Mouse (Mus musculus) stomach, embryonic 16.5 days (tissue): Measurements from ENCODE around the gene Ralb. TPM values are rescaled to one million over a fixed set of nuclear protein-coding genes. Genes with fewer than 3 reads are reported as not detected.
A peak's percentile ranks its signal among the peaks of the same experiment; 100 is the strongest.

Experiments used
- ATAC-seq: fragments of 200-750 bp; cut with Nextera tagmentation; 2 replicates; pipeline ENCODE4 v1.8.0; 2017; ENCODE audit warnings: moderate number of reproducible peaks, moderate TSS enrichment; ENCODE audit not compliant: insufficient read depth, low FRiP score
- H3K27ac ChIP-seq: fragments of 300-500 bp; sonication (generic); 2 replicates; pipeline ENCODE4 v1.5.1; 2014; ENCODE audit warnings: low read length
- H3K27me3 ChIP-seq: fragments of 300-500 bp; sonication (generic); 2 replicates; pipeline ENCODE4 v1.6.1; 2014; ENCODE audit warnings: low read length, control low read depth, mixed read lengths; ENCODE audit not compliant: control insufficient read depth, insufficient read depth
- H3K36me3 ChIP-seq: fragments of 300-500 bp; sonication (generic); 2 replicates; pipeline ENCODE4 v1.6.1; 2014; ENCODE audit warnings: low read length; ENCODE audit not compliant: control insufficient read depth, insufficient read depth
- H3K4me1 ChIP-seq: fragments of 300-500 bp; sonication (generic); 2 replicates; pipeline ENCODE4 v1.6.1; 2014; ENCODE audit warnings: low read length, control low read depth, mixed read lengths; ENCODE audit not compliant: control insufficient read depth, insufficient read depth
- H3K4me2 ChIP-seq: fragments of 300-500 bp; sonication (generic); 2 replicates; pipeline ENCODE4 v1.6.1; 2014; ENCODE audit warnings: low read depth, low read length, mixed read lengths
- H3K4me3 ChIP-seq: fragments of 300-500 bp; sonication (generic); replicated peaks from 2 replicates; pipeline ENCODE4 v1.5.1; 2014; ENCODE audit warnings: mild to moderate bottlenecking, low read length
- H3K9ac ChIP-seq: fragments of 300-500 bp; sonication (generic); 2 replicates; pipeline ENCODE4 v1.6.1; 2014; ENCODE audit warnings: low read length
- H3K9me3 ChIP-seq: fragments of 300-500 bp; sonication (generic); replicated peaks from 2 replicates; pipeline ENCODE4 v1.6.1; 2016; ENCODE audit warnings: low read length, control low read depth; ENCODE audit not compliant: control insufficient read depth
- WGBS: fragments of 180-500 bp; shearing (Covaris S2); extraction: QIAGEN DNeasy Blood & Tissue Kit; methylation state at CpG from one replicate; pipeline ENCODE4 v1.1.7; 2014; 5-methylcytosine and 5-hydroxymethylcytosine counted together
- polyA plus RNA-seq: library from polyadenylated mRNA; unstranded; fragments of >200 nt; fragmentation: Nextera tagmentation; extraction: Ambion mirVana; gene quantifications from 2 replicates; pipeline ENCODE4 v1.2.1, GENCODE M21; 2015

Gene Ralb
- polyA plus RNA-seq, 1 experiment from 2014 or later: 157 TPM

DNA sequence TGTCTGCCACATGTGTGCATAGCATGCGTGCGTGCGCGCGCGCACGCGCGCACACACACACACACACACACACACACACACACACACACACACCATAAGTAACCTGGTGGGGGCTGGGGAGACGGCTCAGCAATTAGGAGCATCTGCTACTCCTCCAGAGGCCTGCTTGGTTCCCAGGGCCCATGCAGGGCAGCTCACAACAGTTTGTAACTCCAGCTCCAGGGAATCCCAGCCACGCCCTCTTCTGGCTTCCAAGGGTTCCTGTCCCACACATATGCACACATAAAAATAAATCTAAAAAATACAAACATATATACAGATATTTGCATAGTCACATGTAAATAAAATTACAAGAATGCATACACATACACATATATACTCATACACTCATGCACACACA is 1.9 kb downstream of the Ralb start:
- H3K4me1 ChIP-seq: peaks cover 20% of the 10 kb centered on the region
- no peak for ATAC-seq
- H3K9me3 ChIP-seq: 0 out of 2 replicates have a peak, but pooled peaks cover 3% of the 10 kb centered on the region
- no peak overlapping the region for H3K27ac ChIP-seq
- peak overlapping the region; percentile 80 for H3K4me2 ChIP-seq
- H3K4me3 ChIP-seq: peak overlapping the region; percentile 70
- no peaks in the 10 kb centered on the region for H3K27me3 ChIP-seq
- 88% methylated on average over 11 of the region's 11 CpGs for WGBS
- H3K9ac ChIP-seq: peak overlapping the region; percentile 86
- 0 out of 2 replicates have a peak, but pooled peaks cover 5% of the 10 kb centered on the region for H3K36me3 ChIP-seq

DNA sequence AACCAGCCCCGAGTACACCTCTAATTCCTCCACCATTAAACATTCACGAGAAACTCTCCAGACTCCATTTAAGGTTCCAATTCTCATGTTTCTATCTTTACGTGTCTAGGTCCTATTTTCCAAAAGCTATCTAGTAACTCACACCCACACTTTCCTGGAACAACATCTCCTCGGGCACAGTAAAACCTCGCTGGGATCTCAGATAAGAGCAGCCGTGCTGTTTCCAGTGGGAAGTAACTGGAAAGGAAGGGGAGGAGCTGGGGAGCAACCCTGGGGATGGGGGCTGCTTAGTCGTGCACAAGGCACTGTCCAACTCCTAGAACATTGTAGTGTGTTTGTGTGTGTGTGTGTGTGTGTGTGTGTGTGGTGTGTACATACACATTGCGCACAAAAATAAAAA is 2.7 kb downstream of the Ralb start:
- H3K4me1 ChIP-seq: peaks cover 25% of the 10 kb centered on the region
- H3K4me3 ChIP-seq: no peak overlapping the region
- ATAC-seq: no peak
- H3K27ac ChIP-seq: no peak overlapping the region
- H3K9ac ChIP-seq: no peak overlapping the region
- H3K9me3 ChIP-seq: 0 out of 2 replicates have a peak, but pooled peaks cover 3% of the 10 kb centered on the region
- WGBS: 68% methylated on average over 8 of the region's 8 CpGs
- no peaks in the 10 kb centered on the region for H3K27me3 ChIP-seq
- H3K36me3 ChIP-seq: 0 out of 2 replicates have a peak, but pooled peaks cover 5% of the 10 kb centered on the region
- no peak overlapping the region for H3K4me2 ChIP-seq

DNA sequence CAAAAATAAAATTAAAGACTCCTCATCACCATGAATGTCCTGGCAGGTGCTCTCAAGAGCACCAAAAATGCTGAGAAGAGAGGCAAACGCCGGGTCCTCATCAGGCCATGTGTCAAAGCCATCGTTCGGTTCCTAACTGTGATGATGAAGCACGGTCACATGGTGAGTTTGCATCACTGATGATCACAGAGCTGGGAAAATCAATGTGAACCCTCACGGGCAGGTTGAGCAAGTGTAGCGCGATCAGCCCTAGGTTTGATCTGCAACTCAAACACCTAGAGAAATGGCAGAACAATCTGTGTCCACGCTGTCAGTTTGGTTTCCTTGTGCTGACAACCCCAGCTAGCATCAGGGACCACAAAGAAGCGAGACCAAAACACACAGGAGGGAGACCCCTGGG is 5.1 kb downstream of the Ralb start:
- no peak for ATAC-seq
- no peak overlapping the region for H3K4me3 ChIP-seq
- H3K9ac ChIP-seq: no peak overlapping the region
- H3K27me3 ChIP-seq: no peaks in the 10 kb centered on the region
- WGBS: 88% methylated on average over 10 of the region's 10 CpGs
- H3K36me3 ChIP-seq: 0 out of 2 replicates have a peak, but pooled peaks cover 5% of the 10 kb centered on the region
- peaks cover 18% of the 10 kb centered on the region for H3K4me1 ChIP-seq
- no peak overlapping the region for H3K4me2 ChIP-seq
- H3K9me3 ChIP-seq: 0 out of 2 replicates have a peak, but pooled peaks cover 3% of the 10 kb centered on the region
- no peak overlapping the region for H3K27ac ChIP-seq

DNA sequence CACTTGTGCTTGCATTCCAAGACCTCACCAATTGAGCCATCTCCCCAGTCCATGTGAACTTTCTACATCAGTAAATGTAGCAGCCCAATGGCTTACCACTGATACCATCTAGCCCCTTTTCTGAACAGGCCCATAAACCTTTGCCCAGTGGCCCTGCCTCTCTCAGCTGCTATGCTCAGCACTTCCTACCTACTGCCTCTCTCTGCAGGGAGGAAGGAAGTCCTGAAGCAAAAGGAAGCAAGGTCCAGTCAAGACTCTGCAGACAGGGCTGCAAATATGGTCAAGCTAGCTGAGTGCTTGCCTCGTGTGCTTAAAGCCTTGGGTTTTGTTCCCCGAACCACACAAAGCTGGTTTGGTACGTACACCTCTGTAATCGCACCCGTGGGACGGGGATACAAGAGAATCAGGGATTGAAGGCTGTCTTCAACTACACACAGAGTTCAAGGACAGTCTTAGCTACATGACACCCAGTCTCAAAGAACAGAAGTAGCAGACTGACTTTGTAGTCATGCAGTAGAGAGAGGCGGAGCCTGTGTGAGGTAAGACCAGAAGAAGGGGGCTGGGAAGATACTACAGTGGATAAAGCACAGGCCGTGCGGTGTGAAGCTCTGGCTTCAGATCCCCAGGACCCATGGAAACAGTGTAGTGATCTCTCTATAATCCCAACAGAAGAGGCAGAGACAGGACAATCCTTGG is 5.9 kb downstream of the Ralb start:
- H3K27me3 ChIP-seq: no peaks in the 10 kb centered on the region
- 0 out of 2 replicates have a peak overlapping the region, but pooled peaks have one; percentile 25 for H3K27ac ChIP-seq
- 0 out of 2 replicates have a peak, but pooled peaks cover 5% of the 10 kb centered on the region for H3K36me3 ChIP-seq
- no peak for ATAC-seq
- peaks cover 18% of the 10 kb centered on the region for H3K4me1 ChIP-seq
- H3K4me3 ChIP-seq: no peak overlapping the region
- 0 out of 2 replicates have a peak, but pooled peaks cover 3% of the 10 kb centered on the region for H3K9me3 ChIP-seq
- H3K4me2 ChIP-seq: no peak overlapping the region
- WGBS: 86% methylated on average over 9 of the region's 9 CpGs
- no peak overlapping the region for H3K9ac ChIP-seq

DNA sequence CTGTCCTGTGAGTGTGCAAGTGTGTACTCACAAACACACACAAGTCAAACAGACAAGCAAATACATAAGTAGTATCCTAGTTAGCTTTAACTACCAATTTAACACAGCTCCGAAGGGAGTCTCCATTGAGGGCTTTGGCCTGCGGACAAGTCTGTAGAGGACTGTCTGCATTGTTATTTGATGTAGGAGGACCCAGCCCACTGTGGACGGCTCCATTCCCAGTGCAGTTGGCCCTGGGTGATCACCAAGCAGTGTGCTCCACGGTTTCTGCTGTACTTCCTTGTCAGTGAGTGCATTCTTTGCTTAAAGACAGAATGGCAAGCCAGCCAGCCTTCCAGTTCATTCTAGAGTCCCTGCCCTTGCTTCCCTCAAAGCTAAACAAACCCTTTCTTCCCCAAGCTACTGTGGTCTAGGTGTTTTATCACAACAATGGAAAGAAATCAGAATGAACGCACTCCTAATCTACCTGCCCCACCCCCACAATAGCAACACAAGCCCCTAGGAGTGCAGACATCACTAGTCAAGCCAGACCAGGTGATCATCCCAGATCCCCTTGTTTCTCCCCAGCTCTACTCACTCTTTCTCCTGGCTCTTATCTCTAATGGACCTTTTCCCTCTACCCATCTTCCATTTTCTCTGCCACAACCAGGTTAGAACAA is 7.1 kb downstream of the Ralb start:
- no peaks in the 10 kb centered on the region for H3K27me3 ChIP-seq
- H3K27ac ChIP-seq: 0 out of 2 replicates have a peak overlapping the region, but pooled peaks have one; percentile 4
- H3K4me2 ChIP-seq: no peak overlapping the region
- H3K4me1 ChIP-seq: peaks cover 9% of the 10 kb centered on the region
- 0 out of 2 replicates have a peak, but pooled peaks cover 3% of the 10 kb centered on the region for H3K9me3 ChIP-seq
- no peak overlapping the region for H3K4me3 ChIP-seq
- H3K9ac ChIP-seq: no peak overlapping the region
- ATAC-seq: no peak
- 0 out of 2 replicates have a peak, but pooled peaks cover 5% of the 10 kb centered on the region for H3K36me3 ChIP-seq
- 72% methylated on average over 5 of the region's 5 CpGs for WGBS

DNA sequence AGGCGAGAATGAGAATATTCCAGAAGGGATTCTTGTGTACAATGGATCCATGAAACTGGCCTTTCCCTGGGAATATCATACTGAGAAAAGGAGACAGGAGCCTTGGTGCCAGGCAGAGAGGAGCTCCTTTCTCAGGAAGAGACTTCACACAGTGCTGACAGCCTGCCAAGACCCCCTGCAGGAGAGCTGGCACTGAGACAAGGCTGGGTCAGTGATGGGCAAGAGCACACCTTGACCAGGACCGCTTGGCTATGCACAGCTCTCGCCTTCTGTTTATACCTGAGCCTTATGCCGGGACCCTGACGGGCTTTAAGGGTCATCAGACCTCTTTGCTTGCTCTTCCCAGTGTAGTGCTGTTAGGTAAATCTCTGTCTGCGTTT is 9.2 kb downstream of the Ralb start:
- no peaks in the 10 kb centered on the region for H3K36me3 ChIP-seq
- peaks cover 15% of the 10 kb centered on the region for H3K4me1 ChIP-seq
- no peak for ATAC-seq

DNA sequence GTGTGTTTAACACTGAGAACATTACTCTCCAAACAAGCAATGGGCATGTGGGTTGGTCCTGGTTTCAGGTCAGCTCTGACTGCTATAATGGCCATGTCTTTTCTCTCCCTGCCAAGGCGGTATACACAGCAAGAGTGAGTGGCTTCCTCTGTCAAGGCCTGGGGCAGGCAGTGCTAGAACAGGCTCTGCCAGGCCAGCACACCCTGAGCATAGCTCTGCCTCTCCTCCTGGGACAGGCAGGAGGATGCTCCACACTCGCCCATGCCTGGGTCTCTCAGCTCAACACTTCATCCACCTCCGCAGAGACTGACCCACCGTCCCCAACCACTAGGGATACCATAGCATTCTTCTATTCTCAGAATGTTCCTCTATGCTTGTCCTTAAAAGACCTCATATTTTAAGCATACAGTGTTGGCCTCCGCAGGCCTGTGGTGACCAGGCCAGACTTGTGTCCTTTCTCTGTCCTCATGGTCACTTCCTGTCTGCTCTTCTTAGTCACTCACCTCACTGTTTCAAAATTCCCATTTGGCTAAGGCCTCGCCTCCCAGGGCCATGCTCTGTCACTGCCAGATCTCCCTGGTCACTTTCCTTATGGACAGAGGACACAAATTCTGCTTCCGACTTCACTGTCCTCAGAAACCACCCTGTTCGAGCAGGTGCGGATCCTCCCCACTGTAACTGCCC is 9.7 kb downstream of the Ralb start:
- ATAC-seq: no peak
- H3K9ac ChIP-seq: no peak overlapping the region
- H3K27me3 ChIP-seq: no peaks in the 10 kb centered on the region
- no peak overlapping the region for H3K4me3 ChIP-seq
- 90% methylated on average over 9 of the region's 9 CpGs for WGBS
- peaks cover 15% of the 10 kb centered on the region for H3K4me1 ChIP-seq
- no peaks in the 10 kb centered on the region for H3K9me3 ChIP-seq
- no peak overlapping the region for H3K4me2 ChIP-seq
- H3K27ac ChIP-seq: no peak overlapping the region
- no peaks in the 10 kb centered on the region for H3K36me3 ChIP-seq

More for the DNA sequence above, 9.2 kb downstream of the Ralb start:
- WGBS: 85% methylated on average over 6 of the region's 6 CpGs
- H3K27ac ChIP-seq: no peak overlapping the region
- no peaks in the 10 kb centered on the region for H3K27me3 ChIP-seq
- H3K9ac ChIP-seq: no peak overlapping the region
- H3K4me2 ChIP-seq: no peak overlapping the region
- no peak overlapping the region for H3K4me3 ChIP-seq
- no peaks in the 10 kb centered on the region for H3K9me3 ChIP-seq

DNA sequence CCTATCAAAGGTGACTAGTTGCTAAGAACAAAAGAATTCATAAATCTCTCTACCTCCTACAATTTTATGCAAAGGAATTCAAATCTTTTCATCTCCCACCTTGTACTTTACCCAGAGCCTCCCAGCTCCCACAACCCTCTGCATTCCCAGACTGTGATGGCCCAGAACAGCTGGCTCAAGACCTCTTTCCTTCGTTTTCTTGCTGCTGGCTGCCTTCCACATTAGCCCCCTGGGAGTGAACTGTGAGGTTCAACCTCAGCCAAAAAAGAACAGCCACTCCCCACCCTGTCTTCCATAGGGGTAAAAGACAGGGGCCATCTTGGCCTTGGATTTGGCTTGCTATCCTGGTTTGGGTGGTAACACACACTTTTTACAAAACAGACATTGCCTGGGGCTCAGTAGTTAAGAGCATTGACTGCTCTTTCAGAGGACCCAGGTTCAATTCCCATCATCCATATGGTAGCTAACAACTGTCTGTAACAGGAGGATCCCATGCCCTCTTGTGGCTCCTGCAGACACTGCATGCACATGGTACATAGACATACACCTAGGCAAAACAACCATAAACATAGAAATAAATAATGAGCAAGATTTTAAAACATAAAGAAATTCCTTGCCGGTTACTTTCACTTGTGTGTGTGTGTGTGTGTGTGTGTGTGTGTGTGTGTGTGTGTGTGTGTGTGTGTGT is 10.4 kb downstream of the Ralb start:
- H3K9me3 ChIP-seq: no peaks in the 10 kb centered on the region
- no peaks in the 10 kb centered on the region for H3K36me3 ChIP-seq
- no peak overlapping the region for H3K4me2 ChIP-seq
- no peak overlapping the region for H3K4me3 ChIP-seq
- no peak overlapping the region for H3K9ac ChIP-seq
- H3K4me1 ChIP-seq: peaks cover 15% of the 10 kb centered on the region
- H3K27me3 ChIP-seq: no peaks in the 10 kb centered on the region
- no peak overlapping the region for H3K27ac ChIP-seq
- no peak for ATAC-seq
- 64% methylated on average over 2 of the region's 2 CpGs for WGBS
